Mouse (Mus musculus): ENCODE measurements around the gene Arhgdib.

Arhgdib gene

DNA sequence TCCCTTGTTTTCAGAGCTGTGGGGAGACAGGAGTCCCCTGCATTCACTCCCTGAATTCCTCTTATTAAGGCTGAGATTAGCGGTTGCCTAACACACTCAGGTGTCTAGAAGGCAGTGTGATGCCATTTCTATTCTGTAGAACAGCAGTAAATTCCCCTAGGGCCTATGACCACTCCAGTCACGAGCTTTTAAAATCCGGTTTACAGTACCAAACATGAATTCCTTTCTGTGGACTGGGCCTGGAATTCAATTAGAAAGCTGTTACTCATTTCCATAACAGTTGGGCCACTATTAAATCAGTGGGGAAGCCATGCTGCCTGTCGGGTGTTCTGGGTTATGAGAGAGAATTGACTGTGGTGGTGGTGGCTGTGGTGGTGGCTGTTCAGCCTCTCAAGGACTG is 6.0 kb upstream of the Arhgdib start:
- no peak for DNase-seq

DNA sequence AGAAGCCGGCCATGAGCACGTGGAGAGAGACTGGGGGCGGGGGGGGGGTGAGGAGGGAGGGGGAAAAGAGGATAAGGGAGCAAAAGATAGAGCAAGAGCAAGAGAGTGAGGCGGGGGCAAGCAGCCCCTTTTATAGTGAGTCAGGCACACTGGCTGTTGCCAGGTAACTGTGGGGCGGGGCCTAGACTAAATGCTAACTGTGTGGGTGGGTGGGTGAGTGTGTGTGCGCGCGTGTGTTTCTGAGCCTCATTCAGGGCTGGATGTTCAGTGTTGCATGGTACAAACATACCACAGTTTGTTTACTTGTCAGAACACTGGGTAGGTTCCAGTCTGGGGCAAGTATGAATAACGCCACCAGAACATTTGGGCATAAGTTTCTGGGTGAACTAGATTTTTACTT is 5.2 kb upstream of the Arhgdib start:
- DNase-seq, result peak; percentile 22

GRCm38 (mm10) chr6:136946241-136946640 is 4.5 kb upstream of the Arhgdib start:
- no peak for DNase-seq

DNA sequence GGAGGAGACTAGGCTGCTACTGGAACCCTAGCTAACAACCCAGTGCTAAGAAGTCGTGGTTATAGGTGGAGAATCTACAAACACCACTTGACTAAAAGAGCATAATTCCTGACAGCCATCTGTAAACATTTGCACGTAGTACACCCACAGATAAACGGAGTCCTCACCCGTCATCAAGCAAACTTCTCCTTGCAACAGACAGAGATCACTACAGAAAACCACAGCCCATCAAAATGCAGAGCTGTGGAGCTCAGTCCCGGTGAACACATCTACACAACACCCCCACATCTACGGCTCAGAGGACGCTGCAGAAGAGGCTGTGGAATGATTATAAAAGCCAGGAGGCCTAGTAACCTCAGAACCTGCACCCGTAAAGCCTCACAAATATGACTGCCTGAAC is 2.8 kb upstream of the Arhgdib start:
- no peak for DNase-seq

DNA sequence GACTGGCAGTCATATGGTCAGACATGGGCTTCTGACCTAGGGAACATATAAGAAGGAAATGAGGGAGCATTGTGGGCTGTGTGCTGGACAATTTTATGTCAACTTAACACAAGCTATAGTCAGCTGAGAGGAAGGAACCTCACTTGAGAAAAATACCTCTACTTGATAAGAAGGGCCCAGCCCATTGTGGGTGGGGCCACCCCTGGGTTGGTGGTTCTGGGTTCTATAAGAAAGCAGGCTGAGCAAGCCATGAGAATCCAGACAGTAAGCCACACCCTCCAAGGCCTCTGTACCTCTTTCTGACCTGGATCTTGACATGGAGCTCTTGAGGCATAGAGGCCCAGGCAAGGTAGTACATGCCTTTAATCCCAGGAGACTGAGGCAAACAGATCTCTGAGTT is 1.7 kb upstream of the Arhgdib start:
- no peak for DNase-seq

DNA sequence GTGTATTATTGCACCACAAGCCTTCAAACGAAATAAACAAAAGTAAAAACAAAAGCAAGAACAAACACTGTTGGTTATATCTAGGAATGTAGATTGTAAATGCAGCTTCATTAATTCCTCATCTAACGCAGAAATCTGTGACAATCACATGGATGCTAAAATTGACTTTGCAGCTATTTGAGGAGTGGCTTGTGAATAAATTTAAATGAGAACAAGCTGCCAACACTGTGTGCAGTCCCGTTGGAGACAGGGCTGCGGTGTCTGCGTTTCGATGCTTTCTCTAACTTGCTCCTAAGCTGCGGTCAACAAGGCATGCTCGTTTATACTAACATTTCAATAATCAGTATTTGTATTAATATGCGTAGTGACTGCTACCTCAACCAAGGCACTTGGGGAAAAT is 581 bp upstream of the Arhgdib start:
- DNase-seq, result no peak

DNA sequence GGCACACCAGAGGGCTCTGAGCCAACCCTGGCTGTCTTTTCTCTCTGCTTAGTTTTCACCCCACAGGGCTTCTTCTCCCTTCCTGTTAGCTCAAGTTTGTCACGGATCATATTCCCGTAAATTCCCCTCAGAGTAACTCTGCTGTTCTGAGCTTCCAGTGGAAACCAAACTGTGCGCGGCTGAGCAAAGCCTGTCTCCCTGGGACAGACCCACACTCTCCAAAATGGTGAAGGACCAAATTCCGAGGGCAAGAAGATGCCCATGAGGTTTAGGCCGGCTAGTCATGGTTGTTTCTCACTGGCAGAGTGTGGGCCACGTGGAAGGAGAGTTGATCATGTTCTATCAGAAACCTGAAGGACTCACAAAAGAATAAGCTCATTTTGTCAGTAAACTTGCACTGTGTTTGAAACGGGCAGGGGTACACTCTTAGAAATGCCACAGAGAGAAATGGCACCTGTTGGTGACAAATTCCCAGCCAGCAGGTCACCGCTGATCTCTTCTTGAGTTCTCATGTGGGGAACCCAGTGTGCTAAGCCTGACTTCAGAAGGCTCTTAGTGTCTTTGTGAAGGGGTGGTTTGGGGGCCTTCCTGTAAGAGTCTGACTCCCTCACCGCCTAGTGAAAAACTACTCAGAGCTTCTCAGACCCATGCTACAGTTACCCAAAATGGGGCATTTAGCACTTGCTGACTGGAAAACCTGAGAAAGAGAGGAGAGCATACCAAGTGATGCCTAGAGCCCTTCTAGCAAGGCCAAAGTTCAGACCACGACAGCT is 1.3 kb downstream of the Arhgdib start:
- no peak for DNase-seq

GRCm38 (mm10) chr6:136939326-136940187 is 2.1 kb downstream of the Arhgdib start:
- DNase-seq, result no peak

GRCm38 (mm10) chr6:136938331-136939126 is 3.2 kb downstream of the Arhgdib start:
- no peak for DNase-seq

GRCm38 (mm10) chr6:136937117-136937516 is 4.6 kb downstream of the Arhgdib start:
- no peak for DNase-seq

DNA sequence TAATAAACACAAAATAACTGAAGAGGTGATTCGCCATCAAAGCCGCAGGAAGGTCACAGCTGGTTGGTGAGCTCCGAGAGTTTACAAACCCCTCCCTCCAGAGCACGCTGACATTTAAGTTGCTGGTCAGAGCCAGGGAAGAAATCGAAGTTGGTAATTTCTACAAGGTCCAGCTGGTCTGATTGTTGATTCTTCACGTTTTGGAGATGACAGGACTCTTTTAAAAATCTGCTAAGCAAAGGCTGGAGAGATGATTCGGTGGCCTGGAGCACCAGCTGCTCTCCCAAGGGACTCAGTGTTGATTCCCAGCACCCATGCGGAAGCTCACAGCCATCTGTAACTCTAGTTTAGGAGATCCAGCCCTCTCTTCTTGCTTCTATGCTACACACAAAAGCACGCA is 5.3 kb downstream of the Arhgdib start:
- no peak for DNase-seq

GRCm38 (mm10) chr6:136935233-136935632 is 6.5 kb downstream of the Arhgdib start:
- no peak for DNase-seq

- no peak for DNase-seq
Observed at GRCm38 (mm10) chr6:136934068-136934467, 7.6 kb downstream of the Arhgdib start.

- DNase-seq, result no peak
Observed at GRCm38 (mm10) chr6:136931246-136931645, 10.5 kb downstream of the Arhgdib start.

DNA sequence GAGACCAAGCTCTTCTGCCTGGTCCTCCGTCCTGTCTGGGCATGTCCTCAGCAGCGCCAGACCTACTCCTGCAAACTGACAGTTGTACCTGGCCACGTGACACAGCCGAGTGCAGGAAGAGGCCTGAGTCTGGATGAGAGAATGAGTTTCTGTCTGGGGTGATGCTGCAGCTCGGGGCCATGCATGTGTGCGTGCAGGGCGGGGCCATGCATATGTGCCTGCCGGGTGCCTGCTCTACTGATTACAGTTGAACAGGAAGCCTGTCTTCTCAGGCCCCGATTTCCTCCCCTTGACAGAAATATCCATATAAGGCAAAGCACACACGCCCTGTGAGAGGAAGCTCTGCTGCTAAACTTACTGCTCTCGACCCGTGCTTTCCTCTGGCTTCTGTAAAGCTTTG is 11.0 kb downstream of the Arhgdib start:
- peak; percentile 73 for DNase-seq

DNA sequence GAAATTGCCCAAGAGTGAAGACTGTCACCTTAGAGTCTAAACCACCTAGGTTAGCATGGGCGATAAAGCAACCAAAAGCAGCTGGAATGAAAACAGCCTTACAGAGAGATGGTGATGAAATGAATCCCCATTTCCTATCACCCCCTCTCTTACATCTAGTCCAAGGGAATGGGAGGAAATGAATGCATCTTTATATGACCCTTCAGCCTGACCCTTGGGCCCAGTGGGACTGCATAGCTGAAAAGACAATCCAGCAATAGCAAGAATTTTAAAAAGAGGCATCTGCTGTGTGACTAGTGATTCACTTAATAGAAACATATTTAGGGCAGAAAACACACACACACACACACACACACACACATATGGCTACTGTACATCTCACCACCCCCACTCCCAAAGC is 14.1 kb downstream of the Arhgdib start:
- no peak for DNase-seq

DNA sequence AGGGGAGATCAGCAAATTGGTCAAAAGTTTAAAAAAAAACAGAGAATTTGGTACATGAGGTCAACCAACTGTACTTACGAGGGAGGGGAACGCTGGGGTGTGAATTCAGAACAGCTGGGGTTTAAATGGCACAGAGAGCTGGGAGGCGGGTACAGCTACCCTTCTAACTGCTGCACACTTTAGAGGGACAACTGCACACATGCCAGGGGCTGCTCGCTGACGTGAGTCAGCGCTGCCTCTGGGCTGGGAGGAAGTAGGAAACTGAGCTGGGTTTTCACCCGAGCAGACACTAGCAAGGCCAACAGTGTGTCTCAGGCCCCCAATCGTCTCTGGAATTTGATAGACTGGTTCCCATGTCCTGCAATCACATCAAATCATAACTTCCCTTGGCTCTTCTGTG is 16.6 kb downstream of the Arhgdib start:
- DNase-seq, result no peak

GRCm38 (mm10) chr6:136923532-136923931 is 18.2 kb downstream of the Arhgdib start, which contains the start of gene Pde6h:
Gene Pde6h, plus strand, starts transcription at chr6:136923832.
- no peak for DNase-seq

- no peak for DNase-seq
Observed at GRCm38 (mm10) chr6:136922871-136923270, 18.8 kb downstream of the Arhgdib start.

- DNase-seq, result no peak
Observed at GRCm38 (mm10) chr6:136922080-136922479, 19.6 kb downstream of the Arhgdib start, which contains the start of gene Erp27. Gene Erp27, minus strand, starts transcription at chr6:136922180.

- DNase-seq, result no peak
Observed at GRCm38 (mm10) chr6:136921601-136922000, 20.1 kb downstream of the Arhgdib start.

DNA sequence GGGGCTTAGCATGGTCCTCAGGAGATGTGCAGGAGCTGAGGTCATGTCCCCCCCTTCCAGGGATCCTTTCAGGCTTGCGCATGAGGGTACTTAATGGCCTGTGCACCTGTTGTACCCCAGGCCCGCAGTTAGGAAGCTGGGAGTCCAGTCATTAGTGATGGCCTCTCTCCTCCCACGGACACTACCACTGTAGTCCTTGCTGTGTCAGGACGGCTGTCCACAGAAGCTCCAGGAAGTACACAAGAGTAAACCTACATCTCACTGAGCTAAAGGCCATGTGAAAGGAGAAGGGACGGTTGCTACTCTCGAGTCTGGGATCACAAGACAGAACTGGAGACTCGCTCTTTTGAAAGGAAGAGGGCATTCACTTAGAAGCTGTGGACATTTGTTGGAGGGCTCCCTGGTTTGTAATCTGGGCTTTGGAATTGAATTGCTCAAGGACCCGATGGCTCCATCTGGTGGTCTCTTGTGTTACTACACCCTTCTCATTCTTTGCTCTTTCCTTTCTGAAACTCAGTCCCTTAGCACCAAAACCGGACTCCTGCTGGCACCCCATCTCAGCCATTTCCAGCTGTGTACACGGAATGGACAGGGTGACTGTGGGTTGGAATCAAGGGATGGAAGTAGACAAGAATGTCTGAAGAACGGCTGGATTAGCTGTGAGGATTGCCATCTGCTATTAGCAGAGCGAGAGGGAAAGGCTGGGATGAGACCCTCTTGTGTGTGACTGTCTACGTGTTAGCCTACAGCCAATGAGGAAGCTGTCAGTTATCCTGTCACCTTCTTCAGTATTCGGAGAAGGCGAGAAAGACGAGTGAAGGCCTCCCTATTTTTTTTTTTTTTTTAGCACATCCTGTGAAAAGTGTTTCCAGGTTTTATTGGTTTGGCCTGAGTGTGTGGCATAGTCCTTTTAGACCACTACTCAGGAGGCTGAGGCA is 21.1 kb downstream of the Arhgdib start:
- peak; percentile 80 for DNase-seq

Data from embryo, embryonic 11 days (tissue).